Mouse (Mus musculus): Measurements from ENCODE around the gene 0610030E20Rik.

The 0610030E20Rik gene

DNA sequence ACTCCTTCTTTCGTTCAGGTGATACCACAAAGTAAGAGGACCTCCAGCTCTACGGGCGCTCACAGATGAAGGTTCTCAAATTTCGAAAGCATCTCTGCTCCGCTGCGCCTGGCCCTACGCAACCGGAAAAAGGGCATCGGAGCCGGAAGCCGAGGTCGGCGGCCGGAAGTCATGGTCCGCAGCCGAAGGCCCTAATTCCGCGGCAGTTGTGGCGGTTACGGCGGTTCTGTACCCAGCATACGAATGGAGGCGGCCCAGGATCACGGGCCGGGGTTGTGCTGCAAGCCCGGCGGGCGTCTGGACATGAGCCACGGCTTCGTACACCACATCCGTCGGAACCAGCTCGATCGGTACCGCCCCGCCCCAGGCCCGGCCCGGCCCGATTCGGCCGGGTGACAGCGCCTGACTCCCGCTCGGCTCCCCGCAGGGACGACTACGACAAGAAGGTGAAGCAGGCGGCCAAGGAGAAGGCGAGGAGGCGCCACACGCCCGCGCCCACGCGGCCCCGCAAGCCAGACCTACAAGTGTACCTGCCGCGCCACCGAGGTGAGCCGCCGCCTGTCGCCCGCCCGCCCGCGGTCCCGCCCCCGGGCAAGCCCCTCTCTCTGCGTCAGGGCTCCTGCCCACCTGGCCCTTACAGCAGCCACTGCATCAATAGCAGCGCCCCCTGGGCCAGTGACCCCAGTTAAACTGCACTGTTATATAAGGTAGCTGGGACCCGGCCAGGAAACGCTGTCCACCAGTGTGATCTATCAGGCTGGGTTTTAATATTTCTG, at the start of gene 0610030E20Rik:
Gene 0610030E20Rik (plus strand): TSS at position 152 of the 776 bp plus-strand sequence.
- DNase-seq = peak; percentile 88

DNA sequence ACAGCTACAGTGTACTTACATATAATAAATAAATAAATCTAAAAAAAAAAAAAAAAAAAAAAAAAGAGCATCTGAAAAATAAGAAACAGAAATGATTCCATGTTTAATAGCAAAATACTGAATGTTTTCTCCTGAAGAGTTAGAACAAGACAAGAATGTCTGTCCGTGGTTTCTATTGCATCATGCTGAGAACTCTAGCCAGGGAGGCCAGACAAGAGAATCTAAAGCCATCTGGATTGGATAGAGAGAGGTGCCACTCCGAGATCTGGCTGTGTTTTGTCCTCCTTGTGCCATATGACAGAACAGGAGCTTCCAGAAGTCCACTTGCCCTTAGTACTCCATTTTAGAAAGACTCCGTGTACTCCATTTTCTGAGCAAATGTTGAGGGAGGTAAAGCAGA, 49.3 kb upstream of the 0610030E20Rik start:
- DNase-seq = peak; percentile 41 to 46

DNA sequence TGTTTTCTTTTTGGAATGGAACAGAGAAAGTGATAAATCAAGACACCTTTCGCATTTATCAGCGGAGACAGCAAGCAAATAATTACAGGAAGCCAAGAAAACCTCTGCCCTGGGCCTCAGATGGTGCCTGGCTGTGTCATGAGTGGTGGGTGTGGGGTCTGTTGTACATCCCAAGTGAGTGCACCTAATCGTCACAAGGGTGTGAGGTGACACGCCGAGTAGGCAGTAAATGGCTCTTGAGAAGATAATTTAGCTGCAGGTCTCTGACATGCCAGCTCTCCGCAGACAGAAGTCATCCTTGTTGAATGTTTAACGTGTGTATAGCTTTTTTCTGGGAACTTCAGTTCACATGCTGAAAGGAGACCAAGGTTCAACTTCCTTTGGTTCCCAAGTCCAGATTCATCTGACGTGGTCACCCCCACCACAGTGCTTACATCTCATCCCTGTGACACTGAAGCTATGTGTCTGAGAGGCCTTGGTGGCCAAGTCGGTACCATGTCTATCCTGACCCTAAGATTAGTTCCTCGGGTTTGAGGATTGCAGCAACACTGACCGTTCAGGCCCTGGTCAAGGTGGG, 44.7 kb upstream of the 0610030E20Rik start:
- DNase-seq = no peak

DNA sequence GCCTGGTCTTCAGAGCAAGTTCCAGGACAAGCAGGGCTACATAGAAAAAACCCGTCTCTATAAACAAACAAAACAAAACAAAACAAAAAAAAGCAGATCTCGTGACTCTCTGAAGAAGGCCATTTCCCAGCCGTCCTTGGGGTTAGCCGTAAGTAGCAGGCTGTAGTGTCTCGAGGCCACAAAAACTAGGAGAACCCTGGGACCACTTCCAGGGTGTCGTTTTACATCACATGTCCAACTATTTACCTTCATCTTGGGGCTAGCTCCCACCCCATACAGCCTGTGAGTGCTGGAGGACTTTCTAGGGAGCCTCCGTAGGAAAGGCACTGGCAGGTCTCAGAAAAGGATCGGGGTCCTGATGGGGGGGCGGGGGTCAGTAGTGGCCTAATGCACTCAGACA, 43.6 kb upstream of the 0610030E20Rik start:
- no peak for DNase-seq

DNA sequence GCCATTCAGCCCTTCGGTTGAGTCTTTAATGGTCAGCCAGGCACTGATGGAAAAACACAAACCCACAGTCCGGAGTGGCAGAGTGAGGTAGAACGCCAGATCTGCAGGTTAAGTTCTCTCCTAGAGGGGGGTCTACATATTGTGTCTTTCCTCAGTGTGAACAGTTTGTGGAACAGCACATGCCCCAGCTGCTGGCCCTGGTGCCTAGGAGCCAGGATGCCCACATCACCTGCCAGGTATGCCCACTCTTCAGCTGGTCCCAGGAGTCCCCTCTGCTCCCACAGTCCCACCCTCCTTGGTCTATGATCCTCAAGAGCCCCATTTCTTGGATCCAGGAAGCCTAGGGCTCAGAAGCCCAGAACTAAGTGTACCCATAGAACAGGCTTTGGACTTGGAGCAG, 34.9 kb upstream of the 0610030E20Rik start:
- no peak for DNase-seq

DNA sequence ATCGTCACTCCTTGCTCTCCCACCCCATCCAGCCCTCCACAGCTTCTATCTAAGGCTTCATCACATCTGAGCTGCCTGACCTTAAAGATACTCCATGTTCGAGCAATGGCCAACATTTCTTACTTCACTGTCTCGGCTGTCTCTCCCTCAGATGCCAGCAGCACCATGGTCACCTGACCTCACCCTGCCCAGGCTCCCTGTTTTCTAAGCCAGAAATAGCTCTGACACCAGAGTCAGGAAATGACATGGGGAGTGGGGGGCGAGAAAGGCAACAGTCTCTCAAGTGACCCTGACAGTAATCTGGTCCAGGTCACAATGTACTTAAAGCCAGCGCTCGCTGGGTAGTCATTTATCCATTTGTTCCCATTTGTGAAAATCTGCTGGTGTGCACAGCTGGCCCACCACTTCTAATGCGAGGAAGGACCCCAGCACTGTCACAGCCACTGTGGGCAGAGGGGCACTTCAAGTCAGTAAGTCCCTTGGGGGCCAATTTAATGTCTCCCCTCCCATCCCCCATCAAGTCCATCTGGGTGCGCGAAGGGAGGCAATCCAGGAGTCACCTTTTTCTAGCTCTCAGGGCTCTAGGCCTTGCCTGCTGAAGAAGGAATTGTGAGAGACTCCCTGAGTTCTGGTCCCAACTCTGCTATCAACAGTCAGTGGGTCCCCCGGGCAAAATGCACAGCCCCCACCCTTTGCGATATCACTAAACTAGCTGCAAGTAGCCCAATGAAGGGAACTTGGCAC, 33.8 kb upstream of the 0610030E20Rik start:
- DNase-seq = no peak

DNA sequence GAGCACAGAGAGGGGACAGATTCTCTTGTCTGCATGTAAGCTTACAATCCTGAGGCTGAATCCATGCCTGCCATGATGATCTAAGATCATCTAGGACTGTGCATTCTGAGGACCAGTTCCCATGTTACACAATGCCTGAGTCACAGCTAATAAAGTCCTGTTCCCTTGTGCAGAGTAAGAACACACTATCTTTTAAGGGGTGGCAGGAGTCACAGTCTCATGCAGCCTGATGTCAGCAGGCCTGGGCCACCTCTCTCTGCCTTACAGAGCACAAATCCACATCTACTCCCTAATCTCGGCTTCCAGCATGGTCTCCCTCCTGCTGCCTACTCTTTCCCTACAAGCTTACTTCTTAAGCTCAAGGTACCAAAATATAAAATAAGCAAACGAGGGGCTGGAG, 31.7 kb upstream of the 0610030E20Rik start:
- DNase-seq = no peak

DNA sequence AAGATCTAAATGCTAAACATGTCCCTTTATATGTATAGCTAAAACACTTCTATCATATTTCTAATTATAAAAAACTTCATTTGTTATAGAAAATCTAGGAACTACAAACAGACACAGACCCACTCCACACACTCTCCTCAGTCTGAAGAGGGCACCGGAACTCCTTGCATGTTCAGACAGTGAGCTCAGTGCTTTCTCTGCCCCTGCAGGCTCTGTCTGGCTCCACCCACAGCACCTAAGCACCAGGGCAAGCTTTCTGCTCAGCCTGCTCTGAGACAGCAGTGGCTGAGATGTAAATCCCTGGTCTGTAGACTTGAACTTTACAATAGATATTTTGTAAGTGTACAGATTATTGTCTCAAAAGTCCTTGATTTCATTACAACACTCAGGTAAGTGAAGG, 31.1 kb upstream of the 0610030E20Rik start:
- DNase-seq = no peak

DNA sequence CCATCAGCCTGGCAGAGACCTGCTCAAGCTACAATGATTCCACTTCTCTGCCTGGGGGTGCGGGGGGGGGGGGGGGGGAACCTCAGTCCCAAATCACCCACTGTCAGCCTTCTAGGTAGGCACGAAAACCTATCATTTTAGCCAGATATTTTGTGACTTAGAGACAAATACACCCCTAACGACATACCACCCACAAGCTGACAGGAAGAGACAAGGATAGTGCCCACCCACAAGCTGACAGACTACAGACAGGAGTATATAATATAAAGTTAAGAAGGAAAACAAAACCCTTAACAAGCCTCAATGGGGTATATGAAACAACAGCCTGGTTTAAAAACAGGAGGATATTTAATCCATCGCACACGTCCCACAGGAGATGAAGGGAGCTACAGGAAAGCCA, 28.7 kb upstream of the 0610030E20Rik start:
- DNase-seq = no peak

DNA sequence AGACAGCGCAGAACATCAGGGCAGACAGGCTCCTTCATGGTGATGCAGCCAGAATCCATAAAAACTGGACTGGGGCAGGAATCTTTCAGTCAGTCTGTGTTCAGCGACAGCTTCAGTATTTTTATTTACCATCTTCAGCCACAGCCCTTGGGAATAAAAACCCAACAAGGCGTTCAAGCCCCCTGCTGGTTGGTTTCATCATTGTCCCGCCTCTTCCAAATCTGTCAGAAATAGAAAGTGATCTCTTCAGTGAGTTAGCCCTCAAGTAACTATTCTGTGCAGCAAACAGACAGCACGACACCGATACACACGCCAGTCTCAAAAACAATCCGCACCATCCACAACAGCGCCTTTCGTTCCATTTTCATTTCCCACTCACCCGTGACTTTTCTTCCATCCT, 28.1 kb upstream of the 0610030E20Rik start:
- peak in 1 of 2 experiments; percentile 53 for DNase-seq

DNA sequence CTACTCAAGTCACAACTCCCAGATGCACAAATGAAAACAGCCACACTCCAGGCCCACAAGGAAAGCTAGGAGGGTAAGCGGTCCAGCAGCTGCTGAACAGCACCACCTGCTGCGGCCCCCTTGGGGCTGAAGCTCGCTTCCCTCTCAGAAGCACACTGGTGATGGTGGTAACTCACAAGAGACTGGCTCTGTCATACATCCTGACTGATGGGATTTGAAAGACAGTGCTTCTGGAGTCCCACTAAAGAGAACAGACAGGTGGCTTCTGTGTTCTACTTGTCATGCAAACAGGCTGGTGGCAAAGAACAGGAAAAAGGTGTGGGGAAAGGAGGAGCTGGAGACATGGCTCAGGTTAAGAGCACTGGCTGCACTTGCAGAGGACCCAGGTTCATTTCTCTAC, 24.2 kb upstream of the 0610030E20Rik start:
- no peak for DNase-seq

DNA sequence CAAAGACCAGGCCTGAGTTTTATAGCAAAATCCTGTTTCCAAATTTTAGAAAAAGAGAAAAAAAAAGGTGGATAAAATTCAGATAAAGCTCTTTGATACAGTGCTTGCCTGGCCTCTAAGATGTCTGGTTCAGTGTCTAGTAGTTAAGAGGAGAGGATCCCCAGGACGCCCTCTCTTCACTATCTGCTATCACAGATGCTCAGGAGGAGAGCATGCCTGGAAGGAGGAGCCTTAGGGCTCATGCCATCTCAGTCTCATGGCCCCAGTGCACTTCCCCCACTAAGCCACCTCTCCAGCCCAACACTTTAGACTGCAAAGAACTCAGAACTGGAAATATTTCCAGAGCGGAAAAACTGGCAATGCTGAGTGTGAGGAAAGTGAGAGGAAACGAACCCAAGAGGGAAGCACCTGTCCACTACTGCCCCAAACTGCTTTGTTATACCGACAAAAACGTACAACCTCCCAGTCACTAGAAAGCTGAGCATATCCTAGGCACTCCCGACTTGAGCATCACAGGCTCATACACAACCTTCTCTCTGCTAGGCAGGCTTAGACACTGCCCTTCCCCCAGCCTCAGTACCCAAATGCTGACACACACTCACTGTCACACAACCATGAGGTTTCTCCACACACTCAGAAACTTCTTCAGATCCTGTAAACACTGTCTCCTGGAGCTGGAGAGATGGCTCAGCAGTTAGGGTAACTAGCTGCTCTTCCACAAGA, 23.2 kb upstream of the 0610030E20Rik start:
- no peak for DNase-seq

DNA sequence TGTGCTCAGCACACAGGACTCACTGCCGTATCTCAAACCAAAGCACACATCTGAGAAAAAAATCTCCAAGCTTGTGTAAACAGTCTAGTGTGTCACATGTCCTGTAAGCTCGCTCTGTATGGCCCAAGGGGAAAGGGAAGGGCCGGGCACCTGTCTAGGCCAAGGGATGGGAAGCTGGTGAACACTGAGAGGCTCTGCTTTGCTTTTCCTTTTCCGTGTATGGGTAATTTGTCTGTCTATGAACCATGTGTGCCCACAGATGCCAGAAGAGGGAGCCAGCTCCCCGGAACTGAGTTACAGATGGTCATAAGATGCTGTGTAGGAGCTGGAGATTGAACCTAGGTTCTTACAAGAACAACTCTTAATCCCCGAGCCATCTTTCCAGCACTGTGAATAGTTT, 20.8 kb upstream of the 0610030E20Rik start:
- peak; percentile 28 to 38 for DNase-seq

DNA sequence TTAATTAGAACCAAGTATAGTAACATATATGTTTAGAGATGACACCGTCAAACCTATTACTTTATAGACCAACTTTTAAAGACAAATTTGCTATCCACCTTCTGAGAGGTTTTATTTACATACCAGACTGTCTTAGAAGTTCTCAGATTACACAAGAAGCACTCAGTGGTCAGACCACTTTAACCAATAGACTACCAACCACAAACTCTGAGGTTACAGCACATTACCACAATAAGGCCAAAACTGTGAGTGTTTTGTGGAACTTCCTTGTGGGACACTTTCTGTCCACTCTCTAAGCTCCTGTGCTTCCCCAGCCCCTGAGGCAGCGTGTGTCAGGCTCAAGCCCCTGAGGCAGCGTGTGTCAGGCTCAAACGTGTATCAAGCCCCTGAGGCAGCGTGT, 18.1 kb upstream of the 0610030E20Rik start:
- DNase-seq = no peak

DNA sequence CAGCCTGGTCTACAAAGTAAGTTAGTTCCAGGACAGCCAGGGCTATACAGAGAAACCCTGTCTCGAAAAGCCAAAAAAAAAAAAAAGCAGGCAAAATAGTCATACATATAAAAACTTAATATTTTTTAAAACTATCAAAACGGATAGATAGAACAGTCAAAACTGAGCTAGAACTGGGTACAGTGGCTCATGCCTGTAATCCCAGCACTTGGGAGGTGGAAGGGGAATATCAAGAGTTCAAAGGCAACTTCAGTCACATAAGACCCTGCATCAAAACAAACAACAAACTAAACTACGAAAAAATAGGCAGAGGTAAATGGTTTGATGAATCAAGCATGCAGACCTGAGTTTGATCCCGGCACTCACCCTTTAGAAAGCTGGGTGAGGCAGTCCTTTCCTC, 17.0 kb upstream of the 0610030E20Rik start:
- no peak for DNase-seq

DNA sequence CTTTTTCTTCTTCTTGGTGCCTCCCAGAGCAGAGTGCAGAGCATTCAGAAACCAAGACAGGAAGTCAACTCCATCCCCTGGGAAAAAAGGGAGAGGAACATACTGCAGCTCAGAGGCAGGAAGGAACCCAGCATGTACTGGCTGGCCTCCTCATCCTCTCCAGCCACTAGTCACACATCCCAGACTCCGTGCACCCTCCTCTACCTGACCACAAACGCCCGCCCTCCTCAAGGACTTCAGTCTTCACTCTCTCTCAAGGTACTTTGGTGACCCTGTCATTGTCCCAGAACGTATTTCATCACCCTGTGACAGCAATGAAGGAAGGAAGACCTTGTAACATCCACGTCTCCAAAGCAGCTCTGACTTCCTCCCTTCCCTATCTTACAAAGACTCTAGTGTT, 14.0 kb upstream of the 0610030E20Rik start:
- DNase-seq = no peak

DNA sequence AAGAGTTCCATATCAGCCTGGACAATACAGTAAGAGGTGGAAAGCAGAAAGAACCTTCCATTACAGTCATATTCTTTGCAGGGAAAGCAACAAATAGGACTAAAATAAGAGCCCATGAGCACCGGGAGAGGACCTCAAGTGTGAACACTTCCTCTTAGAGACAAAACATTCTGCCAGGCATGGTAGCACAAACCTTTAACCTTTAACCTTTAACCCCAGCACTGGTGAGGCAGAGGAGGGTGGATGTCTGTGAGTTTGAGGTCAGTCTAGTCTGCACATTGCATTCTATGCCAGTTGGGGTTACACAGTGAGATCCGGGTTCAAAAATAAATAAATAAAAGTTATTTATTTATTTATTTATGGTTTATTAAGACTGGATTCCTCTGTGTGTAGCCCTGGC, 6.6 kb upstream of the 0610030E20Rik start:
- DNase-seq = no peak

DNA sequence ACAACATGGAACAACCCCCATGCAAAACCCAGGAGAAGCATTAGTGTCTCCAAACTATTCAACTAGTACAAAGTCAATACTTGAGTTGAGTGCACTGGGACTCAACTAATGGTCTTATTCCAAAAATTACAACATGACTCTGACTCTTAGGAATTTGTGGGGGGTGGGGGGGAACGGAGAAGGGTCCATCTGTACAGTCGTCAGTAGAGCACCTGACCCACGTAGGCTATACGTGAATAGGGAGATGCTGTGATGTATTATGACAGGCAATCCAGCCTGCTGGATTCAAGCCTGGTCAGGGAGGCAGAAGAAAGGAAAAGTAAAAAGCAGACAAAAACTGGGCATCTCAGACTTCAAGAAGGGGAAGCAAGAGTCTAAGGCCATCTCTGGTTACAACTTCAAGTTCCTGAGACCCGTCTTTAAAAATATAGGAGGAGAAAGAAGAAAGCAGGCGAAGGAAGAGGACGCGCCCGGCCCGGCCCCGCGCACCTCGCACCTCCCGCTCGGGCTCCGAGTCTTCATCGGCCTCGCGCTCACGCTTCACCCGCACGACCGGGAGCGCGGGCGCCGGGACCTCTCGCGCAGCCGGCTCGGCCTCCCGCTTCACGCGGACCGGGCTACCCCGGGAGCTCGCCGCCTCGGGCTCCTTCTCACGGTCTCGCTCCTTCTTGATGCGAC, 2.6 kb upstream of the 0610030E20Rik start:
- no peak for DNase-seq

DNA sequence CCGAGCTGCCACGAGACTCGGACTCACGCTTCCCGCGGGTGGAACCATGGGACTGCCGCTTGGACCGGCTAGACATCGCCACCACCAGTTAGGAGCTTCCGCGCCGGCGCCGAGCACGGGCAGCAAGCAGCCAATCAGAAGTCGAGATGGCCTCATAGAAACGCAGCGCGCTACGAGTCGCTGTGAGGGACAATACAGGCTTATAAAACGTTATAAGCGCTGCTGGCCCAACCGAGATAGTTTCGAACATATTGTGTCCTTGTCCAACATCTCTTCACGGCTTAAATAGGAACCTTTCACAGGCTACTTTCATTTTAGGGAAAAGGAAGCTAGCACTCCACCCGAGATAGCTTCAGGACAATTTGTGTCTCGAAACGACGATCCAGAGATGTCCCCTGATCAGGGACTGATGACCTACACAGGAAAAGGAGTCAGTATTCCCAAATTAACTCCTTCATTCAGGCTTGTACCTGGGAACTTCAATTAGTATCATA, 2.0 kb upstream of the 0610030E20Rik start, which contains the start of gene Usp39:
Gene Usp39 (minus strand): TSS at position 111 of the 494 bp plus-strand sequence.
- DNase-seq = peak; percentile 95 to 96

DNA sequence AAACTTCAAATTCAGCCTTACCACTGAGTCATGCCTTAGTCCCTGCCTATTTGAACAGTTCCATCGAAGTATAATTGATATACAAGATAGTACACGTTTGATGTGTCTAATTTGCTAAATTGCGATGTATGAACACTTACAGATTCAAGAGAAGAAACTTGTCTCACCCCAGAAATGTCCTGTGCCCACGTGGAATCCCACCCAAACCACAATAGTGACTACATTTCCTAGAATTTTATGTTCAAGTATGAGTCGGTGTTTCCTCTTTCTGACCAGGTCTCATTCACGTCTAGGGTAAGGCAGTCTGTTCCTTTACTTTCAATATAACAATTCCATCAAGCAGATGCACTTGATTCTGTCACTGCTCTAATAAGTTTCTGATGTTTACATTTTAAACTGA, 1.5 kb upstream of the 0610030E20Rik start:
- DNase-seq = no peak

DNA sequence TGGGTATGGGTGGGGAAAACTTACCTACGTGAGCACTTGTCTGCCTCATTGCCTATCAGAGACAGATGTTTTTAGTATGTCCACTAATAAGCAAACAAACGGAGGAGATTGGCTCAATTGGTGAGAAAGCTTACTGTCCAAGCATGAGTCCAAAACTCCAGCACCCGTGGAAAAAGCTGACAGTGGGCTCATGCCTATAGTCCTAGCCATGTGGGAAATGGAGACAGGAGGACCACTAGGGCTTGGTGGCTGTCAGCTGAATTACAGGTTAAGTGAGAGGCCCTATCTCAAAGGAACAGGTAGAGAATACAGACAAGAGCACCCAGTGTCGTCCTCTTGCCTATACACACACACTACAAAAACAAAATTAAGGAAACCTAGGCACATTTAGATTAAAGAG, 856 bp upstream of the 0610030E20Rik start:
- DNase-seq = no peak

DNA sequence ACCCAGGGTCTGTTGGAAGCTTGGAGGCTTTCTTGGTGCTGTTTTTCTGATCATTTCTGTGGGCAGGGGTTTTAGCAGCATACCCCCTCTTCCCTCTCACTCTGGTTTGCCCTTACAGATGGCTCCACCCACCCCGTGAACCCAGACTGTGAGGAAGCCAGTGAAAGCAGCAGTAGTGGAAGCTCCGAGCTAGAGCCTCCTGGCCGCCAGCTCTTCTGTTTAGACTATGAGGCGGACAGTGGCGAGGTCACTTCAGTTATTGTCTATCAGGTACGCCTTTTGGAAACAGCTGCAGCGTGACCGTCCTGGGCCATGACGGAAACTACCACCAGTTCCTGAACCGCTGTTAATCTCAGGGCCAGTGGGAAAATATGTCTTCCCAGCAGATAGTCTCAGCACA, 1.3 kb downstream of the 0610030E20Rik start:
- DNase-seq = peak in 1 of 2 experiments; percentile 24
